Mouse (Mus musculus): ENCODE measurements around the gene Pla2g4a.

DNA sequence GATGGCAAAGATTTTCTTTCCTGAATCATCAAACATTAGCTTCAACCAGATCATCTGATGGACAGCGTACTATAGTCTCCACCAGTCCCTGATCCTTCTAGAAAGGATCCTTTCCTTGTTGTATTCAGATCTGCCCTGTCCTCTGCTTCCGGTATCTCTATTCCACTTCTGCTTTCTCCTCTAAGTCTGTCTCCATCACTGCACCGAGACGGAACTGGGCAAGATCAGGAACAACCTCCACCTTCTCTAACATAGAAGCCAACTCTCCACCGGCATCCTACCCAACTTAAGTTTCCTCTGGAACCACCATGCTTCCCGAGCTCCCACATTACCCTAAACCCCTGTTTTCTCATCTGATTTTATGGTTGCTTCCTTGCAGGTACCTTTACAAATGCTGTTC, 7.1 kb downstream of the Pla2g4a start:
- TF ChIP-seq POLR2A (IDR thresholded peaks at IDR 0.05; ENCODE audit: borderline replicate concordance, extremely low read depth, insufficient read depth, insufficient read length, poor library complexity, severe bottlenecking) (no peak), CTCF (IDR thresholded peaks at IDR 0.05; ENCODE audit: borderline replicate concordance, extremely low read depth, insufficient read depth, insufficient read length) (no peak)

All from brain, embryonic 14.5 days (tissue).